Mouse (Mus musculus): ENCODE measurements around the gene Anp32a. TPM values are rescaled to one million over a fixed set of nuclear protein-coding genes. Genes with fewer than 3 reads are reported as not detected.
A peak's percentile ranks its signal among the peaks of the same experiment; 100 is the strongest.

Gene Anp32a
- polyA plus RNA-seq, 1 experiment from 2014 or later: 131 TPM

DNA sequence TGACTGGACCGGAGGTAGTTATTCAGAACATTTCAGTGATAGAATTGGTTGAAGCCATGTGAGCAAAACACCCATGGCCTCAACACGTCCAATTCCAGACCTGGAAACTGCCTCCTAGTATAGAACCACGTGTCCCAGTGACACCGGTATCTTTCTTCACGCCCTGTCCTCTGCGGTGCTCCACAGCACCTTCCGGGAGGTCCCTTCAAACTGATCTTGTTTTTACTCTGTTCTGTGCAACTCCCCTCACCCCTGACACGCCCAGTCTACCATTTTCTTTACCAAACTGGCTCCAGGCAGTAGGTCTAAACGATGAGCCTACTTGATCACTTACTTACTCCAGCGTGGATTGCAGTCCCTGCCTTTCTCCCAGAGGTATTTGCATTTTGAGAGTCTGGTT lies 7.0 kb downstream of the Anp32a start:
- Histone ChIP-seq H3K27me3 (replicated peaks) (no peaks in the 10 kb centered on the region), H3K9ac (replicated peaks) (no peak overlapping the region), H3K4me1 (peaks cover 46% of the 10 kb centered on the region), H3K27ac (replicated peaks) (no peak overlapping the region), H3K36me3 (no peaks in the 10 kb centered on the region), H3K9me3 (replicated peaks) (no peaks in the 10 kb centered on the region), H3K4me2 (no peak overlapping the region), H3K4me3 (replicated peaks) (no peak overlapping the region)
- no peak for ATAC-seq (ENCODE audit: low FRiP score)
- WGBS: 84% methylated on average over 10 of the region's 10 CpGs

DNA sequence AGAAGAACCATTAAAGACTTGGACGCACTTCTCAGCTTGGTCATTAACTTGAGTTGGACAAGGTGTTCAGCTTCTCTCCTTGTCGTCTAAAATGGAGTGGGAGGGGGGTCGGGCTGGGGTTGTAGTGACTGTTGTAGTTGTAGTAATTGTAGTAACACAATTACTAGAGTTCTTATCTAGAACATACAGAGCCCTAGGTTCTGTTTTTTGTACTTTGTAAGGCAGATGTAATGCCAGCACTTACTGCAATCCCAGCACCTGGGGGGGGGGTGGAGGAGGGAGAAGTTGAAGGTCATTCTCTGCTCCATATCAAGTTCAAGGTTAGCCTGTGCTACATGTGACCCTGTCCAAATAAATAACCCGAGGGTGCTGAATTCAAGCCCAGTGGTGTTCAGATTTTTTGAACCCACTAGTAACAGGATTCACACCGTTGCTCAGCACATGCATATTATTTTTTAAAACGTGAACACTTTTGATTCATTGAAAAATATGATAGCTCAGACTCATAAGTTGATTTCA lies 7.4 kb downstream of the Anp32a start:
- Histone ChIP-seq H3K27ac (replicated peaks) (no peak overlapping the region), H3K4me3 (replicated peaks) (no peak overlapping the region), H3K36me3 (no peaks in the 10 kb centered on the region), H3K4me1 (peaks cover 50% of the 10 kb centered on the region), H3K27me3 (replicated peaks) (no peaks in the 10 kb centered on the region), H3K9me3 (replicated peaks) (no peaks in the 10 kb centered on the region), H3K4me2 (no peak overlapping the region), H3K9ac (replicated peaks) (no peak overlapping the region)
- ATAC-seq (ENCODE audit: low FRiP score): no peak
- WGBS: 69% methylated on average over 6 of the region's 6 CpGs

DNA sequence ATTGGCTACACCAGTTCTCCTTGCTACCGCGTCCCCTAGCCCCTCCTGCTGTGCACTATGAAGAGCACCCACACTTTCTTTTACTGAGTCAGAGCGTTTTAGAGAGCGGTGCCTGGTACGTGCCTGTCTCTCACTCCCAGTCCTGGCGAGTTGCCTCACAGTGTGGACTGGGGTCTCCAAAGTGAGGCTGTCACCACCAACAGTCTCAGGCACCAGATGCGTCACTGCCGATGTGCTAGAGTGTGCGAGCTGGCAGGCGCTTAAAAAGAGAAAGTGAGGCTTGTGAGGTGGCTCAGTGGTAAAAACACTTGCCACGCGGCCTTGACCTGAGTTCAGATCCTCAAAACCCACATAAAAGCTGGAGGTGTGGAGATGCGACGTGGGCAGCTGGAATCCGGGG lies 8.2 kb downstream of the Anp32a start:
- H3K9ac ChIP-seq (replicated peaks): 0 out of 2 replicates have a peak overlapping the region, but pooled peaks have one; percentile 5
- H3K27ac ChIP-seq (replicated peaks): no peak overlapping the region
- no peaks in the 10 kb centered on the region for H3K9me3 ChIP-seq (replicated peaks)
- 50% methylated on average over 15 of the region's 15 CpGs for WGBS
- H3K4me1 ChIP-seq: peaks cover 57% of the 10 kb centered on the region
- ATAC-seq (ENCODE audit: low FRiP score): no peak
- no peaks in the 10 kb centered on the region for H3K27me3 ChIP-seq (replicated peaks)
- no peaks in the 10 kb centered on the region for H3K36me3 ChIP-seq
- H3K4me3 ChIP-seq (replicated peaks): no peak overlapping the region
- H3K4me2 ChIP-seq: peak overlapping the region; percentile 9; the same call in 1 of the 2 replicates

DNA sequence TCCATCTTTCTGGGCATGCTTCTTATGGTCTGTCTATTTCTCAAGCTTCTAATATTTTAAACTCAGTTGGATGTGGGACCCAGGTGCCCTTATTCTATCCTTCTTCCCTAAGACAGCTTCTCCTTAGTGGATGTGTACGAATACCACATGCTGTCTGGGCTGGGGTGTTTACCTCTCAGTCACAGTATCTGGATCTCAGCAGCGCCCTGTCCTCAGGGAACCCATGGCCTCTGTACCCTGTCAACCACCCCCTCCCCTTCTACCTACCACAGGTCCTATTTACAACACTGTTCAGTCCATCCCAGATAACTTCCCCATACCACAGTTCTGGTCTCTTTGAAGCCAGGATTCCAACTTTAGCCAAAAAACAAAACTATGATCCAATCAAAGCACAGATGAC lies 9.6 kb downstream of the Anp32a start:
- H3K4me1 ChIP-seq: peaks cover 62% of the 10 kb centered on the region
- H3K4me2 ChIP-seq: no peak overlapping the region
- no peak overlapping the region for H3K4me3 ChIP-seq (replicated peaks)
- no peak overlapping the region for H3K9ac ChIP-seq (replicated peaks)
- H3K27me3 ChIP-seq (replicated peaks): no peaks in the 10 kb centered on the region
- H3K27ac ChIP-seq (replicated peaks): no peak overlapping the region
- no peaks in the 10 kb centered on the region for H3K36me3 ChIP-seq
- no peak for ATAC-seq (ENCODE audit: low FRiP score)
- no peaks in the 10 kb centered on the region for H3K9me3 ChIP-seq (replicated peaks)
- 79% methylated on average over 2 of the region's 2 CpGs for WGBS

DNA sequence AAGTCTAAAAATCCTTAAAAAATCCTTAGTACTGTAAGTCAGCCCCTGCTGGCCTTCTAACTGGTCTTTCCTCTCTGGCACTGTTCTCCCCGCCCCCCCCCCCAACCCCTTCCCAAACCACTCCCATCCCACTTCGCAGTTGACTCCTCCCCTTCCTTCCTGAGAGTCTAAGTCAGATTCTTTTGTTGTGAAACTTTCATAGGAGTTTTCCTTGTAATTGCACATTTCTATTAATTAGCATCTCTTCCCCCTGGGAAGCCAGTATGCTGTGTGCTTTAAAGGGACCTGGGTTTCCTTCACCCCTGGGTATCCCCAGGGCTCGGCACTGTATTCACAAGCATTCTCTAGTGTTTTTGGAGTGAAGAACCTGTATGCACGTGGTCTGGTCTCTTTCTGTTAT lies 10.1 kb downstream of the Anp32a start:
- H3K4me1 ChIP-seq: peaks cover 62% of the 10 kb centered on the region
- H3K9ac ChIP-seq (replicated peaks): no peak overlapping the region
- 51% methylated on average over 4 of the region's 4 CpGs for WGBS
- H3K4me3 ChIP-seq (replicated peaks): no peak overlapping the region
- H3K36me3 ChIP-seq: no peaks in the 10 kb centered on the region
- H3K27ac ChIP-seq (replicated peaks): no peak overlapping the region
- H3K9me3 ChIP-seq (replicated peaks): no peaks in the 10 kb centered on the region
- H3K27me3 ChIP-seq (replicated peaks): no peaks in the 10 kb centered on the region
- no peak overlapping the region for H3K4me2 ChIP-seq
- no peak for ATAC-seq (ENCODE audit: low FRiP score)

DNA sequence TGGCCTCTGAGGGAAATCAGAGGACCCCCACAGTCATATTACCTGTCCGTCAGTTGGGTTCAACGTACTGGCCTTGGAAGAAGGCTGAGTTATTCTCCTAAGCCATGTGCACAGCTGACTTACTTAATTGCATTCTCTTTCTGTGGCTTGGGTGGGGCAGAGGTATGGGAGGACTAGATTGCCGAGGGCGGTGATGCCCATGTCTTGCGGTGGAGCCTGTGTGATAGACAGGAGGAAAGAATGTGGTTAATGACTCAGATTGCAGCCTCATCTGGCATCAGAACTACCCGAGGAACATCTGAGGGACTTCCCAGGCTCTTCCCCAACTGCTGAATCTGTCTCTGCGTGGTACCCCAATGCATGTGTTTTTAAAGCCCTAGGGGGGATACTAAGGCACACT lies 12.7 kb downstream of the Anp32a start:
- Histone ChIP-seq H3K4me2 (no peak overlapping the region), H3K27ac (replicated peaks) (no peak overlapping the region), H3K9me3 (replicated peaks) (no peaks in the 10 kb centered on the region), H3K4me1 (peaks cover 50% of the 10 kb centered on the region), H3K27me3 (replicated peaks) (no peaks in the 10 kb centered on the region), H3K4me3 (replicated peaks) (no peak overlapping the region), H3K9ac (replicated peaks) (no peak overlapping the region), H3K36me3 (no peaks in the 10 kb centered on the region)
- ATAC-seq (ENCODE audit: low FRiP score): no peak
- 48% methylated on average over 7 of the region's 7 CpGs for WGBS

DNA sequence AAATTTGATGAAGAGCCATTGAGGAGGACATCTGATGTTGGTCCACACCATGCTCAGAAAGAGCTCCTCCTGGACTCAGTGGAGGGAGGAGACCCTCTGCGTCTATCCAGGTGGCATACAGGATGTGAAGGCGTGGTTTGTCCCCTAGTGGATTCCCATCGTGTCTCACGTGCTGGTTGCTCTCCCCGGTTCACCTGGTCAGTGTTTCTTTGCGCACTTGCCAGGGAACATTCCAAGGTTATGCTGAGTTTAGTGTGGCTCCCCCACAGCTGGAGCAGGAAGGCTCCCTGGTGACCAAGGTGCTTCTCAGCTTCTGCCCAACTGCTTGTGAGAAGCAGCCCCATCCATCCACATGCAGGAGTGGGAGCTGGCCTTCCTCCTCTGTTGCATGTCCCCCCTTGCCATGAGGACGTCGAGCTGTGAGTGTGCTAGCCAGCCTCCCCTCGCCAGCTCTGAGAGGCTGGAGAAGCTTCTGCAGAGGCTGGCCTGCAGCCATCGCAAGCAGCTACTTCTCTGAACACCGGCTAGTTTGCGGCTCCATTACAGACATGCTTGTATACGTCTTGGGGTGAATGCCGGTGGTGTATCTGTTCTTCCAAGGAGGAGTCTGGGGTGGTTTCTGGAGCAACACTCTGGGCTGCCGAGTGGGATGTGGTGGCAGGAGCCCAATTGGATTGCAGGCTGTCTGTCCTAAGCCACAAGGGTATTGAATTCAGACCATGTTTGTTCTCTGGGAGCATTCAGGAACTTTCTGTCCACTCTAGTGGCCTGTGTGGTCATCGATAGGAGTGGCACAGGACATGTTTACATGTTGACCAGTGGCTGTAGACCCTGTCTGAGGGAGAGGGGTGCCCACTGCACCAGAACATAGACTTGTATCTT lies 14.0 kb downstream of the Anp32a start:
- H3K4me2 ChIP-seq: no peak overlapping the region
- H3K4me1 ChIP-seq: peaks cover 40% of the 10 kb centered on the region
- 77% methylated on average over 16 of the region's 16 CpGs for WGBS
- H3K27me3 ChIP-seq (replicated peaks): no peaks in the 10 kb centered on the region
- no peak overlapping the region for H3K4me3 ChIP-seq (replicated peaks)
- no peak overlapping the region for H3K9ac ChIP-seq (replicated peaks)
- 0 out of 2 replicates have a peak overlapping the region, but pooled peaks have one; percentile 28 for H3K27ac ChIP-seq (replicated peaks)
- H3K9me3 ChIP-seq (replicated peaks): no peaks in the 10 kb centered on the region
- H3K36me3 ChIP-seq: 0 out of 2 replicates have a peak, but pooled peaks cover 6% of the 10 kb centered on the region
- no peak for ATAC-seq (ENCODE audit: low FRiP score)

DNA sequence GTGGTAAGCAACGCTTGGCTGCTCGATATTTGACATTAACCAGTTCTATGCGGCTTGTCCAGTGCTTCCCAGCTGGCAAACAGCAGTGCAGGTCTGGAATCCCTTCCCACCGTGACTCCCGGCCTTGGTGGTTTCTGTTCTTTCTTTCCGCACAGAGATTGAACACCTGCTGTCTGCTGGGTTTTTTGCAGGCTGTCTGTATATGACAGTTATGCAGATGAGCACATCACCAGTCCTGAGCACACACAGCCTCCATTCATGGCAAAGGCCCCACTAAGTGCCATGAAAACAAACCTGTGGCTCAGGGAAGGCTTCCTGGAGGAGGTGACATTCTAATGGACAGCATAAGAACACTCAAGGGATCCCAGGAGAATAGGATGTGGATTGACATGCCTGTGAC lies 14.7 kb downstream of the Anp32a start:
- WGBS: 80% methylated on average over 6 of the region's 6 CpGs
- H3K4me1 ChIP-seq: peaks cover 45% of the 10 kb centered on the region

DNA sequence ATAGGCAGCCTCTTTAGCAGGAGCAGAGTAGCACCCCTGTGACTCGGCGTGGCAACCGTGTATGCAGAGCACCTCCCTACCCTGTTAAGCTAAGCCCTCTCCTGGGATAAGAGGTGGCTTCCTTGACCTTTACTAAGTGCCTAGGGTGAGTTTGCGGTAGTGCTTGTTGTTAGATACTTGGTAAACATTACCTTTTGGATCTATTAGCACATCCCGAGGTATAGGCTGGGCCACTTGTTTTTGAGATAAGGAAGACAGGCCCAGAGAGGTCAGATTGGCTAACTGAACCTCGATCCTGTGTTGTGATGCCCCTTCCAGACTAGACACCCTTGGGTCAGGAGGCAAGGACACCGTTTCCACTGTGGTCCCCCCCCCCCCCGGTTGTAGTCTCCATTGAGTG lies 16.5 kb downstream of the Anp32a start:
- ATAC-seq (ENCODE audit: low FRiP score): no peak
- 93% methylated on average over 8 of the region's 8 CpGs for WGBS

More for the DNA sequence above, 14.7 kb downstream of the Anp32a start:
- Histone ChIP-seq H3K9me3 (replicated peaks) (no peaks in the 10 kb centered on the region), H3K4me2 (no peak overlapping the region), H3K4me3 (replicated peaks) (no peak overlapping the region), H3K27me3 (replicated peaks) (no peaks in the 10 kb centered on the region), H3K27ac (replicated peaks) (0 out of 2 replicates have a peak overlapping the region, but pooled peaks have one; percentile 28), H3K36me3 (0 out of 2 replicates have a peak, but pooled peaks cover 6% of the 10 kb centered on the region), H3K9ac (replicated peaks) (no peak overlapping the region)
- no peak for ATAC-seq (ENCODE audit: low FRiP score)

DNA sequence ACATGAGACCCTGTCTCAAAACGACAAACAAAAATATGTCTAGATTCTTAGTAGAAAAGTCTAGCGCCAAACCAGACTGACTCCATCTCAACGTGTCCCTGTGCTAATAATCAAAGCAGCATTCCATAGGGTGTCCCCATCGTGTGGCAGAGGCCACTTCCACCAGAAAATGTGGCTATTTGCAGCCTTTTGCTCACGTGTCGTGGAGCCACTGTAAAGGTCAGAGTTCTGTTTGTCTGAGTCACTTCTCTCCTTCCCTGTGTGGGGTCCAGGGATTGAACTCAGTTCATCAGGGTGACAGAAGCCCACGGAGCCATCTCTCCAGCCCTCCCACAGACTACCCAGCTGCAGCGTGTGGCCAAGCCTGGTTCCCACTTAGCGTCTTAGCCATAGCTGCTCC lies 17.8 kb downstream of the Anp32a start:
- H3K4me2 ChIP-seq: no peak overlapping the region
- peaks cover 53% of the 10 kb centered on the region for H3K4me1 ChIP-seq
- H3K27me3 ChIP-seq (replicated peaks): no peaks in the 10 kb centered on the region
- ATAC-seq (ENCODE audit: low FRiP score): no peak
- no peaks in the 10 kb centered on the region for H3K9me3 ChIP-seq (replicated peaks)
- H3K27ac ChIP-seq (replicated peaks): no peak overlapping the region
- H3K4me3 ChIP-seq (replicated peaks): no peak overlapping the region
- 0 out of 2 replicates have a peak, but pooled peaks cover 6% of the 10 kb centered on the region for H3K36me3 ChIP-seq
- H3K9ac ChIP-seq (replicated peaks): no peak overlapping the region
- WGBS: 87% methylated on average over 9 of the region's 9 CpGs

More for the DNA sequence above, 16.5 kb downstream of the Anp32a start:
- Histone ChIP-seq H3K27me3 (replicated peaks) (no peaks in the 10 kb centered on the region), H3K36me3 (0 out of 2 replicates have a peak, but pooled peaks cover 6% of the 10 kb centered on the region), H3K9me3 (replicated peaks) (no peaks in the 10 kb centered on the region), H3K27ac (replicated peaks) (no peak overlapping the region), H3K4me2 (no peak overlapping the region), H3K4me3 (replicated peaks) (no peak overlapping the region), H3K9ac (replicated peaks) (no peak overlapping the region), H3K4me1 (peaks cover 50% of the 10 kb centered on the region)

DNA sequence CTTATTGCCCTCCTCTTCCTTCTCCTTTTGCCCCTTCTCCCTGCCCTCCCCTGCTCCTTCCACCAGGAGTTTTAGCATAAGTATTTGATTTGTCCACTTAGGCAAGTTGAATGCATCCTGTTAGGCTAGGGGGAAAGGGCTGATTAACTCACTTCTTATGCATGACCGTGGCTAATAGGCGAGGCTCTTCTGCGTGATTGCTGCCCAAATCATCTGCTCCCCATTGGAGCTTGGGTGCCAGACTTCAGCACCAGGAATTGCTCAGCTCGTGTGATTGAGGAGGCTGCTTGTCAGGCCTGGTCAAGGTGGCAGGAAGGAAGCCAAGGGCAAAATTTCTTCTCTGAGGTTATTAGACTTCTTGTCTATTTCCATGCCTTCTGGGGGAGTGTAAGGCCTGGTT lies 19.8 kb downstream of the Anp32a start:
- Histone ChIP-seq H3K4me3 (replicated peaks) (no peak overlapping the region), H3K27ac (replicated peaks) (no peak overlapping the region), H3K27me3 (replicated peaks) (no peaks in the 10 kb centered on the region), H3K9me3 (replicated peaks) (no peaks in the 10 kb centered on the region), H3K4me1 (peaks cover 54% of the 10 kb centered on the region), H3K4me2 (no peak overlapping the region), H3K9ac (replicated peaks) (no peak overlapping the region), H3K36me3 (0 out of 2 replicates have a peak, but pooled peaks cover 6% of the 10 kb centered on the region)
- no peak for ATAC-seq (ENCODE audit: low FRiP score)
- WGBS: 19% methylated on average over 4 of the region's 4 CpGs

Measured in neural tube, embryonic 15.5 days (tissue).